Mouse (Mus musculus) ovary, postnatal 36 days (tissue): ENCODE data around the gene Schip1.
A peak's percentile ranks its signal among the peaks of the same experiment; 100 is the strongest.

Source experiments
- DNase-seq: peaks from one replicate; pipeline ENCODE4 v3.0.0; 2022; ENCODE audit warnings: low spot score, mixed read lengths

The Schip1 gene

GRCm38 (mm10) chr3:68558744-68559143, 494.1 kb downstream of the Schip1 start:
- no peak for DNase-seq

GRCm38 (mm10) chr3:68560057-68560456, 495.5 kb downstream of the Schip1 start:
- DNase-seq = peak; percentile 20

GRCm38 (mm10) chr3:68562838-68563237, 498.2 kb downstream of the Schip1 start:
- DNase-seq = no peak

DNA sequence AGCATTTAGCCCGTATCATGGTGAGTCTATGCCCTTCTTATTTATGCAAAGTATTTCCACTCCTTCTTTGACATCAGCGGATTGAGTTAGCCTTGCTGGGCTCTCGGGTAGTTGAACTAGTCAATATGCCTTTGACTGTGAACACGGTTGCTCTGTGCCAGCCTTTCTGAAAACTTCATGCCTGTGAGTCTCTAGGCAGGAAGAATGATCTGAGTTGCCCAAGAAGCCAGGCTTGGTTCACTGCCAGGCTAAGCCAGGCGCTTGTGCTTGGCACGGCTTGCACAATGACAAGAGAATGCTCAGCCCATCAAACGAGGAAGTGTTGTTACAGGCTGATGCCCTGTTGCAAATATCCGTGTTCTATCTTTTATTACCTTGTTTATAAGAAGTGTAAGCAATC, 499.3 kb downstream of the Schip1 start:
- peak; percentile 45 for DNase-seq

DNA sequence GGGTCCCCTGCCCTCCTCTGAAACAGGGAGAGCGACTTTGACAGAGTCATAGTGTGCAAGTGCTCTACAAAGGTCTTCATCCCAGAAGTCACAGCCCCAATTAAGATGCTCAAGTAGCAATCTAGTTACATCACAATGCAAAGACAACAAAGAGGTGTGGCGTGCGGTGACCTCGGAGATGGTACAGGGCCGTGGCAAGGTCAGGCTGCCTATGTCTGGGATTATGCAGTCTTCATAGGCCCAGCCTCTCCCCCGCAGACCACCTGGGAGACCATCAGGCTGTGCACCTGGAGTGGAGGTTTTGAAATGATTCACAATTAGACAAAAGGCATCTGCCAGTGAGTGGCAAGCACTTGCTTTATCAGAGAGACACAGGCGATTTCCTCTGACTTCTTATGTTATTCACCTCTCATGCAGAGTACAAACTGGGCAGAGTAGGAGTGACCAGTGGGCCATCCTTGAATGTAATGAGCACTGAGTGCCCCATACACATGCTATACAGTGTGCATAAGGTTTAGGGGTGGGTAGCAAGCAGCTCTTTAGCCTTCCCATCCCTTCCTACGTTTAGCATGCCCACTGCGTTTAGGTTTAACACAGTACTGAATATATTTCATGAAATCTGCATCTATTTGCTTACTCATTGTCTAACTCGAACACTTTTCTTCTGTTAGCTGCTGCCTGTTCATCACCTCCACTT, 500.5 kb downstream of the Schip1 start:
- no peak for DNase-seq

GRCm38 (mm10) chr3:68565675-68566055, 501.1 kb downstream of the Schip1 start:
- DNase-seq = no peak

DNA sequence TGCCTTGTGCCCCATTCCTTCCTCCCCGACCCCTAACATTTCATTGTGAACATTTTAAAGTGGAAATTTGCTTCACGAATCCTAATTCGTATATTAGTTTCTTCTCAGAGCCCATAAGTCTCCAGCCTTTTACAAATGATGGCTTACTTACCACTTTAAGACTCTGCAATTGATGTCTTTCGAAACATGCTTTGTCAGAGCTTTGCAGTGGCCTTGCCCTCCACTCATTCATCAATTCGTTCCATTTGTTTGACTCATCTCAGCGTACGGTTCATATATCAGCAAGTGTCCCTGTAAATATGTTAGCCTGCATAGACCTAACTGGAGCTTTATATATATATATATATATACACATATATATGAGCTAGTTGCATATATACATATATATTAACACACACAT, 503.0 kb downstream of the Schip1 start:
- no peak for DNase-seq

GRCm38 (mm10) chr3:68568149-68568548, 503.5 kb downstream of the Schip1 start:
- no peak for DNase-seq

DNA sequence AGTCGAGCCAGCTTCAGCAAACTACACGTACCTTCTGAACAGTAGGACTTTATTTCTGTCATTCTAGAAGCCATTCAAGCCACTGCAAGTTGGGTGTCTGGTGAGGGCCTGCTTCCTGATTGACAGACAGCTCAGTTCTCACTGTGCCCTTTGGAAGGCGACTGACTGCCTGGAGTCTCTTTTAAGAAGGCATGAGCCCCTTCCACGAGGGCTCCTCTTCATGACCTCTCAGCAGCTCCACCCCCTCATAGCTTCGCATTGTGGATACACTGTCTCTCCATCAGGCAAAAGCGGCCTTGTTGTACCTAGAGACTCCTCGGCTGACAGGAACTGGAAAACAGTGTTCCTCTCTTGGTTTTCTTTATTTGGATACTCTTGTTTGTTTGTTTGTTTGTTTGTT, 504.1 kb downstream of the Schip1 start:
- no peak for DNase-seq

DNA sequence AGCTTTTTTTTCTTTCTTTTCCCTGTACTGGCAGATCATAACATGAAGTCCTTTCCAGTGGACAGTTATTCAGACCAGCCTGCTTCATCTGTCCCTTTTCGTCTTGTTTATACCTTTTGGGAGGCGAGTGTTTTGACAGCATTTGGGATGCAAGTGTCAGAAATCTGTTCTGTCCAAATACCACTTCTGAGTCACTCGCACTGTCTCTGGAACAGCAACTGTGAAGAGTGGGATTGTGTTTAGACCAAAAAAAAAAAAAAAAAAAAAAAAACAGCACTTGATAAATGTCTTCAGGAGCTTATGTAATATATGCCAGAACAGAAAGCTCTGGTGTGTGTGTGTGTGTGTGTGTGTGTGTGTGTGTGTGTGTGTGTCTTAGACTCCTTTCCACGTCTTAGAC, 505.7 kb downstream of the Schip1 start:
- DNase-seq = no peak

DNA sequence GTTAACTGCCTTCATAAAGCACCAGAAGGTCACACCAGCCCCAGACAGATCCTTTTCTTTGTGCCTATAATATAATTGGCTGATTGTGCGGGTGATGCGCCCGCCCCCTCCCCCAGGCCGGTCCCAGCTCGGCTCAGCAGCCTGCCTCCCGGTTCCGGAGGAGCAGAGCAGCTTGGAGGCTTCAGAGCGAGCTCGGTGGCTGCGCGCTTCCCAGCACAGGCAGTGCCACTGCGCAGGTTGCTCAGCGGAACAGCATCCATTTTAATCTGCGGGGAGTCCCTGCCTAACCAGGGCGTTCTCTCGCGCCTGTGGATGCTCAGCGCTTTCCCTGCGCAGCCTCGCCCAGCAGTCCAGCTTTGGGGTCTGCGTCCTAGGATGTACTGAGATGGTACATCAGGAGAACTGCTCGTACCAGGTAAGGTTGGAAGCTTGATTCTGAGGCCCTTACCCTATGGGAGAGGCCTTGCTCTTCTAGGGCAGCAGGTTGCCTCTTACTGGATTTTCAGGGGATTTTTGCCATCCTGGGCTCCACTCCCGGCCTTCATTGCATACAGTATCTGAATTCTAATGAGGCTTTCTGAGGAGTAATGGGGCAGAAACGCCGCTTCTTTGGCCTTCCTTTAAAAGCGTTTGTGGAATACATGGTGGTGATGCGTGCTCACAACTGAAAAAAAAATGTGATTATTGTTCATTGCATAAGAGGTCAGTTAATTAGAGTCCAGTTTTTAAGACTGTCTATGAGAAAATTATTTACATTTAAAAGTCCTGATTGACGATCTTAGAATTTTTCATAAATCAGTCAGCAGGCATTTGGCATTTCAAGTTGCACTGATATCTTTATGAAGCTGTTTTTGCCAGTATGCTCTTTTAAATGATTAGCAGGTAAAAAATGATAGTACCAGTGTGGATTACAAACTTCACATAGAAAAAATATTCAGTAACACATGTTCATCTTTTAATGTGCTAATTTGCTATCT, 507.9 kb downstream of the Schip1 start:
- DNase-seq = peak; percentile 42

GRCm38 (mm10) chr3:68573226-68573624, 508.6 kb downstream of the Schip1 start:
- no peak for DNase-seq

- no peak for DNase-seq
Observed at GRCm38 (mm10) chr3:68574097-68574496, 509.5 kb downstream of the Schip1 start.

DNA sequence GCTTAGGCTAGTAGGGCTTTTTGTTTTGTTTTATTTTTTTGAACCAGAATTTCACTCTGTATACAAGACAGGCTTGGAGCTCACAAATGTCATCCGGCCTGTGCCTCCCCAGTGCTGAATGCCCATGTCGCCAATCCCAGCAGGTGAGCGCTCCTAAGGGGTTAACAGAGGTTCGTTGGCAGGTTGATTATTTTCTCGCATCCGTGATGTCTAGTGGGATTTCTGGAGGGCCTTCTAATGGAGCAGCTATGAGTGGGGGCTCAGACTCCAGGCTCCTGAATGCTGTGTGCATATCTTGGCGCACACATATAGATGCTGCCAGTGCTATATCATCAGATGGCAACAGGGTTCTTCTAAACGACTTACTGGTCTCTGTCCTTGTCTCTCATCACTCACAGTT, 510.0 kb downstream of the Schip1 start:
- DNase-seq = no peak

DNA sequence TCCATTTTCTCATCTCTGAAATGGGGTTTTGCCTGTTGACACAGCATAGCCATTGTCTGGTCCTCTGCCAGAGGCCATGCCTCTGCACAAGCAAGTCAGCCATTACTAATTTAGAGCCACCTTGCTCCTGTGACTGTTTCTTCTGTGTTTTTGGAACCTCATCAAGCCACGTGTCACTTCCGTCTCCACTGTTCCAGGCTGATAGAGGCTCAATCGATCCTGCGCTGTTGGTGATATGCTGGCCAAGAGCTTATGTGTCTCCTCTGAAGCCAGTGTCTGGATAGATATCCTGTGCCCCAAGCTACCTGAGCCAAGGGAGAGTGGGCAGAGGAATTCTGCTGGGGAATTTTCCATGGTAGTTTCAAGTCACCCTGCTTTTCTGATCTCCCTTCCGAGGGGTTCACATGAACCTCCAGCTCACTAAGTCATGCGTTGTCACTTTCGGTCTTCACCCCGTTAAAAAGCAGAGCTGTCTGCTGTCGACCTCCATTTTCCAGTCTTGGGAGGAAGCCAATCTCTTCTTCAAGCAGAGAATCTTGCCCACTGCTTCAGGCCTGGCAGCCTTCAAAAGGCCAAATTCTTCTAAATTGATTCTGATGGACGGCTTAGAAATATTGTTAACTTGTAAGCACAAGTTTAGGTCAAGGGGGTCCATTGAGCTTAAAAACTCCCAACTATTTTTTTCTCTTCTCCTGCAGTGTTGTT, 511.2 kb downstream of the Schip1 start:
- no peak for DNase-seq

GRCm38 (mm10) chr3:68576431-68576830, 511.8 kb downstream of the Schip1 start:
- DNase-seq = peak; percentile 61

GRCm38 (mm10) chr3:68576948-68577347, 512.3 kb downstream of the Schip1 start:
- DNase-seq = no peak

DNA sequence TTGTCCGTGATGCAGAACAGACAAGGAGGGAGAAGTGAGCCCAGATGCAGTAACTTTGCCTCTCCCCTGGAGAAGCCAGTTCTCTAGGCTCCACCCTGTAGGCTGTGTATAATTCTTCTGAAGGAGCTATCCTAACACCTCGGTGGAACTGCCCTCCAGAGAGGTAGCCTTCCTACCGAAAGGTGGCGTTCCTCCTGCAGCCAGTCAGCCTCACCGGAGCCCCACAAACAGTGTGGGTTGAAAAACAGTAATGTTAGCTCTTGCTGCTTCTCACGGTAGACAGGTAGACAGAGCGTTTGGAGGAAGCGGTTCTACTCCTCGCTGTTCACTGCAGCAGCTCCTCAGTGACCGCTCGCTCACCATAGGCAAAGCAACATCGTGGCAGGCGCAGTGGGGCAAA, 517.0 kb downstream of the Schip1 start:
- DNase-seq = no peak

GRCm38 (mm10) chr3:68582103-68582740, 517.6 kb downstream of the Schip1 start:
- DNase-seq = no peak

GRCm38 (mm10) chr3:68583031-68583693, 518.6 kb downstream of the Schip1 start:
- DNase-seq = no peak

DNA sequence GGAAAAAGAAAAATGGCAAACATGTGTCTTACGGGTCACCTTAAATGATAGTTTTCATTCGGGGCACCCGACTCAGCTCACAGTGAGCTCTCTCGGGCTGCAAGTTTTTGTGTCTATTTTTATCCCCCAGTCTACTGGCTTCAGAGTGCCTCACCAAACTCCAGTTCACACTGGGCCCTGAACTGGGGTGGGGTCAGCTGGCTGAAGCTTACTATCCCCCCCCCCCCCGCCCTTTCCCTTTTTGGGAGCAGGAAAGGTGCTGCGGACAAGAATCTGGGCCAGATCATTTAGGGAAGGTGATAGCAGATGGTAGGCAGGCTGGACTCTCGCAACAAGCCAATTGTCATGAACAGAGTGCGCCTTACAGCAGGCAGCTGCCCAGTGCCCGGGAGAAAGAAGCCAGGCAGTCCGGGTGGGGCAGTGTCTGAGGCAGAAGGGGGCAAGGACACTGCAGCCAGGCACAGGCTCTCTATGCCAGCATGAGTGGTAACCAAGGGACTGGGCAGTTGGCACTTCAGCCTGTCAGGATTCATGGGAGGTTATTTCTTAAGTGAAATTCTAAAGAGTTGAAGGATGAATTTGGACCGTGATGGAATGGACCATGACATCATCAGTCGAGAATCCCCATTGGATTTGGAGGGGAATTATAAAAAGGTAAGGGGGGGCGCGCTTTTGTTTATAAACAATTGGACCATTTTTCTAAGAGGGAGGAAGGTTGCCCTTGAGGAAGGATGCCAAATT, 519.3 kb downstream of the Schip1 start:
- peak; percentile 23 for DNase-seq
